Mouse (Mus musculus) brain, adult 2 months (tissue): Measurements from ENCODE around the gene Gm3727.
"Not testable (repeated sequence)": the region's sequence is repeated elsewhere in the genome, so short reads cannot be mapped to it uniquely, and the experiment has no call there.

Experiments
- DNase-seq: peaks from one replicate; pipeline ENCODE4 v3.0.0; 2011; ENCODE audit warnings: low read depth, low spot score

Gm3727 gene

DNA sequence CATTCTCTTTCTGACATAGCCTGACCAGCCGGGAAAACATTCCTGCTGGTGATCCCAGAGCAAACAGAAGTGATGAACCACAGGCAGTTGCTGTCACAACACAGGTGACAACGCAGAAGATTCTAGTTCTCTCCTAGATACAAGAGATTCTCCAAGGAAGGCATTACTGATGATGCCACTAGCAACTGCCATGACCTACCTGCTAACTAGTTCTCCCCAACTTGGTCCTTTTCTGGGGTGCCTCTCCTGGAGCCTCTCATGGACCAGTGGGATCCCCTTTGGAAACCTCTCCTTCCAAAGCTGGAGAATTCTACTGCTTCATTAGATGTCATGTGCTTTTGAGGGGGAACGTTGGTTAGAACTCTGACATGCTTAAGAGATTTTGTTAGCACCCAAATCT lies at the start of gene Gm3727:
Gm3727 (minus strand) TSS at position 101 of the 400 bp plus-strand sequence.
- not testable (repeated sequence) for DNase-seq

DNA sequence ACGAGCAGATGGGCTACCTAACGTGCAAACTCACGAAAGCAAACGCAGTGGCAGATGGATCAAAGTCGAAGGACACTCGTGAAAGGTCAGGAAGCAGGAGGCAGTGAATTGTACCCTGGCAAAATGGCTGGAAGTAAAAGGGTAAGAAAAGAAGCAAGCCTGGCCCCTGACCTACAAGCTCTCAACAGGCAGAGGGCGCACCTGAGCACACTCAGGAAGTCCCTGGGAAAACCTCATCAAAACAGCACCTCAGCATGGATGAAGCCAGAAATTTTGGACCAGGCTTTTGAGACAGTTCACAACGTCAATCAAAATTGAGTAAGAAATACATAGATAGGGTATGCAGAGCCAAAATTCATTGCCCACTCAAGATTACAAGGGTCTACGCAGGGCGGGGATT lies 21.0 kb downstream of the Gm3727 start:
- peak; percentile 7 for DNase-seq
